Mouse (Mus musculus) small intestine, adult 2 months (tissue): Measurements from ENCODE around the gene Sugt1.

Experiments used
- CTCF ChIP-seq: fragments of 200-500 bp; IDR thresholded peaks from 2 replicates; pipeline ENCODE4 v1.5.1; 2012; ENCODE audit warnings: low read depth, mild to moderate bottlenecking, control low read depth, inconsistent platforms, low read length, moderate library complexity, mixed read lengths; ENCODE audit not compliant: insufficient replicate concordance, insufficient read length; ENCODE audit errors: extremely low read depth
- POLR2A ChIP-seq: fragments of 200-500 bp; IDR thresholded peaks from 2 replicates; pipeline ENCODE4 v1.6.1; 2012; ENCODE audit warnings: low read depth, mild to moderate bottlenecking, control low read depth, inconsistent platforms, low read length, moderate library complexity

GRCm38 (mm10) chr14:79557796-79558195 is 29.7 kb upstream of the Sugt1 start:
- no peak for TF ChIP-seq CTCF
- TF ChIP-seq POLR2A, result no peak
